Comparison of ENCODE assay signal across 7 mouse cellular contexts in genomic region chr7:75456152-75456888, GRCm38 (mm10). TPM values are rescaled to one million over a fixed set of nuclear protein-coding genes. Genes with fewer than 3 reads are reported as not detected.
DNase-seq lines count a peak whose midpoint lies in the region; ATAC-seq and TF ChIP-seq lines count a peak whose summit lies in the region.

No protein-coding gene starts in this region.

- peak overlapping the region; percentile 88 for H3K9ac ChIP-seq in embryonic facial prominence, embryonic 13.5 days
- H3K9ac ChIP-seq in limb, embryonic 12.5 days (replicated peaks): peak overlapping the region; percentile 94
- H3K9ac ChIP-seq in neural tube, embryonic 13.5 days: peak overlapping the region; percentile 88

- TF ChIP-seq POLR2A in thymus, adult 2 months (IDR thresholded peaks at IDR 0.05; ENCODE audit: control insufficient read depth, extremely low read depth, insufficient read depth, low read length, poor library complexity): no peak

- H3K9me3 ChIP-seq in embryonic facial prominence, embryonic 13.5 days: no peaks in the 10 kb centered on the region
- H3K9me3 ChIP-seq in limb, embryonic 12.5 days: no peaks in the 10 kb centered on the region
- H3K9me3 ChIP-seq in neural tube, embryonic 13.5 days: no peaks in the 10 kb centered on the region

- H3K4me1 ChIP-seq in thymus, adult 2 months (replicated peaks; ENCODE audit: control insufficient read depth, insufficient read depth, low read length): no peaks in the 10 kb centered on the region
- peaks cover 15% of the 10 kb centered on the region for H3K4me1 ChIP-seq in embryonic facial prominence, embryonic 13.5 days
- H3K4me1 ChIP-seq in limb, embryonic 12.5 days (replicated peaks): peaks cover 12% of the 10 kb centered on the region
- H3K4me1 ChIP-seq in neural tube, embryonic 13.5 days (replicated peaks): peaks cover 20% of the 10 kb centered on the region

- H3K36me3 ChIP-seq in thymus, adult 2 months (ENCODE audit: control insufficient read depth, insufficient read depth, low read length): no peaks in the 10 kb centered on the region
- no peaks in the 10 kb centered on the region for H3K36me3 ChIP-seq in embryonic facial prominence, embryonic 13.5 days
- no peaks in the 10 kb centered on the region for H3K36me3 ChIP-seq in limb, embryonic 12.5 days
- H3K36me3 ChIP-seq in neural tube, embryonic 13.5 days: no peaks in the 10 kb centered on the region

- ATAC-seq in embryonic facial prominence, embryonic 13.5 days (ENCODE audit: insufficient number of reproducible peaks, insufficient read depth, low FRiP score, low TSS enrichment, low read depth): no peak
- ATAC-seq in limb, embryonic 12.5 days (ENCODE audit: insufficient number of reproducible peaks, insufficient read depth, low FRiP score, low TSS enrichment, low read depth): no peak
- no peak for ATAC-seq in neural tube, embryonic 13.5 days (ENCODE audit: low read depth)

- no peaks in the 10 kb centered on the region for H3K27me3 ChIP-seq in thymus, adult 2 months (ENCODE audit: control insufficient read depth, insufficient read depth, low read length)
- no peaks in the 10 kb centered on the region for H3K27me3 ChIP-seq in embryonic facial prominence, embryonic 13.5 days
- H3K27me3 ChIP-seq in limb, embryonic 12.5 days: no peaks in the 10 kb centered on the region
- no peaks in the 10 kb centered on the region; the same call in 1 of the 2 replicates for H3K27me3 ChIP-seq in neural tube, embryonic 13.5 days

- no peak for TF ChIP-seq CTCF in thymus, adult 2 months (IDR thresholded peaks at IDR 0.05; ENCODE audit: borderline replicate concordance, control insufficient read depth, extremely low read depth, insufficient read depth, low read length, poor library complexity)

- no peak overlapping the region for H3K27ac ChIP-seq in thymus, adult 2 months (ENCODE audit: control insufficient read depth, insufficient read depth, low read length)
- H3K27ac ChIP-seq in embryonic facial prominence, embryonic 13.5 days: peak overlapping the region; percentile 98
- peak overlapping the region; percentile 99 for H3K27ac ChIP-seq in limb, embryonic 12.5 days
- H3K27ac ChIP-seq in neural tube, embryonic 13.5 days (replicated peaks): peak overlapping the region; percentile 95

- peak; percentile 8 for DNase-seq in thymus, adult 2 months
- no peak for DNase-seq in thymus, postnatal 36 days
- no peak for DNase-seq in frontal cortex, postnatal 10 days (ENCODE audit: low spot score in 2 of 2)
- DNase-seq in thymus, postnatal 4 days: no peak

- 17% methylated on average over 25 of the region's 25 CpGs for WGBS in thymus, adult 2 months
- WGBS in embryonic facial prominence, embryonic 13.5 days: 2% methylated on average over 25 of the region's 25 CpGs
- WGBS in limb, embryonic 12.5 days: 5% methylated on average over 25 of the region's 25 CpGs
- WGBS in neural tube, embryonic 13.5 days: under 1% methylated on average over 25 of the region's 25 CpGs

- peak overlapping the region; percentile 82 for H3K4me3 ChIP-seq in thymus, adult 2 months (ENCODE audit: control insufficient read depth, insufficient read depth, low read length)
- peak overlapping the region; percentile 88 for H3K4me3 ChIP-seq in embryonic facial prominence, embryonic 13.5 days
- H3K4me3 ChIP-seq in limb, embryonic 12.5 days (replicated peaks): peak overlapping the region; percentile 89
- peak overlapping the region; percentile 87 for H3K4me3 ChIP-seq in neural tube, embryonic 13.5 days

- H3K4me2 ChIP-seq in embryonic facial prominence, embryonic 13.5 days: peak overlapping the region; percentile 68
- H3K4me2 ChIP-seq in limb, embryonic 12.5 days: peak overlapping the region; percentile 81
- H3K4me2 ChIP-seq in neural tube, embryonic 13.5 days: peak overlapping the region; percentile 70

RNA-seq across cellular contexts. Expression of gene Akap13, which starts 1.0 kb away (rescaled TPM):
- 47.8 and 49.4 TPM in 2 replicates for polyA plus RNA-seq in thymus, adult 2 months (2012; rRNA removed)
- 49.8 and 53.4 TPM in 2 replicates for polyA plus RNA-seq in embryonic facial prominence, embryonic 13.5 days (2015; fragmentation: Nextera tagmentation; extraction: Ambion mirVana)
- polyA plus RNA-seq in limb, embryonic 12.5 days (2016; fragmentation: Nextera tagmentation; extraction: Ambion mirVana): 42.8 and 44.9 TPM in 2 replicates
- 20.0 and 21.5 TPM in 2 replicates for polyA plus RNA-seq in neural tube, embryonic 13.5 days (2015; fragmentation: Nextera tagmentation; extraction: Ambion mirVana)
